Mouse (Mus musculus) WW6 (cell line): ENCODE results near the gene Fpr-rs6.

Source experiments
- DNase-seq: peaks from one replicate; pipeline ENCODE4 v3.0.0-alpha.2; 2013; ENCODE audit warnings: low read depth, low spot score

Fpr-rs6 gene

GRCm38 (mm10) chr17:20182997-20183396 lies at the start of gene Fpr-rs6:
Gene Fpr-rs6, minus strand, starts transcription at chr17:20183097.
- DNase-seq = no peak
